Mouse (Mus musculus): ENCODE results near the gene Selenok.

DNA sequence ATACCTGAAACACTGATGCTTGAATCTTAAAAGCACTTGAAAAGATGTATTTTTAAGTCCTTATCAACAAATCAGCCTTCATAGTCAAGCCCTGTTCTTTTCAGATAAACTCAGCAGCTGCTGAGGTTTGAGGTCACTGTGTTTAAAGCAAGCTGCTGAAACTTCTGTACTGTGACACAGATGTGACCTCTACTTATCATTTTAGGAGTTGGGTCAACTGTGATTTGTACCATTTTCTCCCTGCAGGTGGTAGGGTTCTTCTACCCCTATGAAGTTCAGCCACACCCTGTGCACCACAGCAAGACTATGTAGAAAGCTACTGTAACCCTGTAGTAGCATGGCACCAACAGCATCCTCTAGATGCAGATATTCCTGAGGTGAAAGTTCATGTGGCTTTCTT, 29.2 kb downstream of the Selenok start:
- TF ChIP-seq GATA1 (IDR thresholded peaks at IDR 0.05; ENCODE audit: low read length) (no peak), TAL1 (IDR thresholded peaks at IDR 0.05; ENCODE audit: low read length) (no peak)
